Mouse (Mus musculus) CD4-positive, CD25-positive, alpha-beta regulatory T cell (primary cell): Measurements from ENCODE around the gene Cldn34c4. TPM values are rescaled to one million over a fixed set of nuclear protein-coding genes. Genes with fewer than 3 reads are reported as not detected.

Experiments used
- polyA plus RNA-seq: library from polyadenylated mRNA; unstranded; fragments of 100-300 nt; shearing (Covaris generic); gene quantifications from one replicate; pipeline ENCODE4 v1.2.1, GENCODE M21; 2017

Cldn34c4 gene
- not detected for polyA plus RNA-seq

DNA sequence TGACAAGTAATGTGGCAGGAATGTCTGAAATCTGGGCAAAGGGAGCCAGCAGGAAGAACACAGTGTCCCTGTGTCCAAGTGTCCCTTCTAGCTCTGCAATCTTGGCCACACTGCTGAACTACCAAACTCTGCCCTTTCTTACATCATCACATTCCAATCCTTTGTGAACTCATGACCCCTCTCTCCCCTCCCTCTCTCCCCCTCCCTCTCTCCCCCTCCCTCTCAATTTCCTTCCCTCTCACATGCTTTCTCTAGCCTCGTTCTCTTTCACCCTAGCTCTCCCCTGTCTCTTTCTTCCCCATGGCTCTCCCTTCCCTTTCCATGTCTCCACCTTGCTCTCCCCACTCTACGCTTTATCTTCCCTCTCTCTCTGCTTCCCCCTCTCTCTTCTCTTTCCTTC lies at the start of gene Cldn34c4:
Gene Cldn34c4 (minus strand): TSS at position 101 of the 400 bp plus-strand sequence.

